Mouse (Mus musculus): ENCODE results near the gene Tbccd1. TPM values are rescaled to one million over a fixed set of nuclear protein-coding genes. Genes with fewer than 3 reads are reported as not detected.
"Not testable (repeated sequence)": the region's sequence is repeated elsewhere in the genome, so short reads cannot be mapped to it uniquely, and the experiment has no call there.

Tbccd1 gene
- total RNA-seq, 2 experiments from 2014 or later, result 15.0 to 16.4 TPM

- DNase-seq (ENCODE audit: low spot score in 2 of 2), result peak; percentile 79 to 88
Observed at GRCm38 (mm10) chr16:22789908-22790367, 67.5 kb downstream of the Tbccd1 start.

GRCm38 (mm10) chr16:22782686-22783085 is 74.8 kb downstream of the Tbccd1 start:
- DNase-seq (ENCODE audit: low spot score in 2 of 2), result no peak

GRCm38 (mm10) chr16:22779228-22779835 is 78.1 kb downstream of the Tbccd1 start:
- DNase-seq (ENCODE audit: low spot score in 2 of 2), result peak; percentile 70 to 81

GRCm38 (mm10) chr16:22778296-22778695 is 79.2 kb downstream of the Tbccd1 start:
- DNase-seq (ENCODE audit: low spot score in 2 of 2), result not testable (repeated sequence)

- DNase-seq (ENCODE audit: low spot score in 2 of 2), result no peak
Observed at GRCm38 (mm10) chr16:22775471-22775985, 81.9 kb downstream of the Tbccd1 start.

- peak in 1 of 2 experiments; percentile 38 for DNase-seq (ENCODE audit: low spot score in 2 of 2)
Observed at GRCm38 (mm10) chr16:22768661-22769060, 88.8 kb downstream of the Tbccd1 start.

GRCm38 (mm10) chr16:22767405-22767804 is 90.1 kb downstream of the Tbccd1 start:
- DNase-seq (ENCODE audit: low spot score in 2 of 2), result no peak

GRCm38 (mm10) chr16:22766738-22767211 is 90.7 kb downstream of the Tbccd1 start:
- no peak for DNase-seq (ENCODE audit: low spot score in 2 of 2)

GRCm38 (mm10) chr16:22765531-22765930 is 91.9 kb downstream of the Tbccd1 start:
- DNase-seq (ENCODE audit: low spot score in 2 of 2), result no peak

Other genes with a start within 250 kb of the Tbccd1 start
- gene Dgkg, start 200.4 kb downstream of the Tbccd1 start, total RNA-seq (2021), result 100 to 1,000 TPM; 209 to 215 TPM
- not detected for gene Crygs, start 46.1 kb downstream of the Tbccd1 start, total RNA-seq (2021)
- 10 to 100 TPM; 67.0 to 69.8 TPM for gene Dnajb11, start 176 bp upstream of the Tbccd1 start, total RNA-seq (2021)
- not detected for gene Ahsg, start 33.6 kb upstream of the Tbccd1 start, total RNA-seq (2021)
- gene Fetub, start 60.7 kb upstream of the Tbccd1 start, total RNA-seq (2021), result under 1 TPM; 0.22 to 0.30 TPM
- not detected for gene Hrg, start 93.4 kb upstream of the Tbccd1 start, total RNA-seq (2021)
- gene Kng2, start 171.8 kb upstream of the Tbccd1 start, total RNA-seq (2021), result not detected
- not detected for gene Kng1, start 200.2 kb upstream of the Tbccd1 start, total RNA-seq (2021)
- gene Eif4a2, start 249.8 kb upstream of the Tbccd1 start, total RNA-seq (2021), result 100 to 1,000 TPM; 905 to 926 TPM

Measured in layer of hippocampus, adult 18-20 months (tissue).